Mouse (Mus musculus) embryo, embryonic 10 days (tissue): ENCODE results near the gene Fndc11.
"Not testable (repeated sequence)": the region's sequence is repeated elsewhere in the genome, so short reads cannot be mapped to it uniquely, and the experiment has no call there.

Experiments used
- DNase-seq: peaks from one replicate; pipeline ENCODE4 v3.0.0-alpha.2; 2015; ENCODE audit warnings: low spot score

The Fndc11 gene

DNA sequence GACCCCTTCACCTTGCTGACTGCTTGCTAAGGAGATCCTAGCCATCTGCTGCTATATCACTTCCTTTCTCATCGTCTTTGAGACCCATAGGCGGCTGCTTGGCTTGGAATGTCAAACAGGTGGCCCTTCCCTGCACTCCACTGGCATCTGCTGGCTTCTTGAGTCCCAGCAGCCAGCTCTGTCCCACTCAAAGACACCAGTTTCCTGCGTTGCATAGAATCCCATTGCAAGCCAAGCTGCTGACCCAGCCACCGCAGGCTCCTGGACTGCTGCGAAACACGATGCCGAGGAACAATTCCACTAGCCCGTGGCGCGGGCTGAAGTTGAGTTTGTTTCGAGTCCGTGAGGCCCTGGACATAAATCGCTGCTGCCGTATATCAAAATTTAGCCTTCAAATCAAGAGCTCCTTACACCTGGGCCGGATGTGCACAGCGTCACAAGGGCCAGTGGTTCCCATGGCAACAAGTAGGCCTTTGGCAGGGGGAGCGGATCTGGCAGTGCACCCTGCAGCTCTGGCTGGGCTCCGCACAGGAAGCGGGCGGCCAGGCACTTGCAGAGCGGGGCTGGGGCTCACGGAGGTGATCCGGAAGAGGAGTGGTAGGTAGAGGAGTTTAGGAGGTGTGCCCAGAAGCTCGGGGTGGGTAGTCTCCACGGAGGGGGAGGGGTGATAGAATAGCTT is at the start of gene Fndc11:
Gene Fndc11 (plus strand): TSS at position 476 of the 679 bp plus-strand sequence.
- DNase-seq, result peak; percentile 92

- DNase-seq, result no peak
Measured at GRCm38 (mm10) chr2:181174646-181175045, 45.2 kb upstream of the Fndc11 start.

DNA sequence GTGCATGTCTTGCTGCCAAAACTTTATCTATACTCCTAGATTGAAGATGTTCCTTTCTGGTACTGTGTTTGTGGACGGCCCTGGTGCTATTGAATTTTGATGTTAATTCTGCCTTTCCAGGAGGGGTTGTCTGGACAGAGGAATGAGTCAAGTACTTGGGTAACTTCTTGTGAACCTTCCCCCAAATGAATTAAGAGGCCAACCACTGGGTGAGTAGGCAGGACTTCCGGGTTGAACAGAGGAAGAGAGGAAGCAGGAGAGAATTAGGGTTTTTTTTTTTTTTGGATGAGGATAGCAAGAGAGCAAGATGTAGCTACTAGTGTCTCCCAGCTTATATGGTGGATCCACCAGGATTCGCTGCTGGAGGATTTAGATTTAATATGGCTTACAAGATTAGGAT is 41.8 kb upstream of the Fndc11 start:
- DNase-seq, result no peak

GRCm38 (mm10) chr2:181178471-181178870 is 41.3 kb upstream of the Fndc11 start:
- DNase-seq, result no peak

- no peak for DNase-seq
Measured at GRCm38 (mm10) chr2:181180898-181181297, 38.9 kb upstream of the Fndc11 start.

DNA sequence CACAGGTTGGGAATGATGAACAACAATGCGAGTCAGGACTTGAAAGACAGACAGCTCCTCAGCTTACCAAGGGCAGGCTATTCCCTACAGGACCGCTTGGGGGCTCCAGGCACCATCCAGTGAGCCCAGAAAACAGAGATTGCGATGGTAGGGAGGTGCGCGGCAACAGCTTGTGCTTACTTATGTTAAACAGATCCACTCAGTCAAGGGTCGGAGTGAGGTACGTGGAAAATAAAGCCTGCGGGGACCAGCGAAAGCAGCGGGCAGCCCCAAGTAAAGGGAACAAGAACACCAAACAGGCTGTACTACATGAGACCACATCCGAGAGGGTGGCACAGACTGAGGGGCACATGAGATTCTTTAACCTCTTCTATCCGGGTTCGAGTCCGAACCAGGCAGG is 33.2 kb upstream of the Fndc11 start:
- DNase-seq, result peak; percentile 95

- peak; percentile 94 for DNase-seq
Measured at GRCm38 (mm10) chr2:181187121-181188000, 32.5 kb upstream of the Fndc11 start, which contains the start of gene Ppdpf. Gene Ppdpf (plus strand): TSS chr2:181187247.

DNA sequence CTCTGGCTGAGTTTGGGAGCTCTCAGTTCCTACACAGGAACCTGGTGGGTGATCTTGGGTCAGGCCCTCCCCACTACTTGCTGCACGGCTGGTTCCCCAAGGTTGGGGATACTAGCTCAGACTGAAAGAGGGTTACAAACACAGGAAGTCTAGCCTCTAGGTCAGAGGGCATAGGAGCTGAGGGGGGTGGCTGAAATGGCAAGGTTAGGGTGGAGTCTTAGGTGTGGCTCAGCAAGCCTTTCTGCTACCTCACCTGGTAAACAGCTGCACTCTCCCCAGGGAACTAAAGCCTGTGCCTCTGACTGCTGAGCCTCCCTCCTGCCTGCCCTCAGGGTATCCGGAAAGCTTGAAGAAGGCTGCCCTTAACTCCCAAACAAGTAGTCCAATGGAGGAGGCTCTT is 31.1 kb upstream of the Fndc11 start:
- peak; percentile 13 for DNase-seq

GRCm38 (mm10) chr2:181189321-181189720 is 30.5 kb upstream of the Fndc11 start:
- no peak for DNase-seq

DNA sequence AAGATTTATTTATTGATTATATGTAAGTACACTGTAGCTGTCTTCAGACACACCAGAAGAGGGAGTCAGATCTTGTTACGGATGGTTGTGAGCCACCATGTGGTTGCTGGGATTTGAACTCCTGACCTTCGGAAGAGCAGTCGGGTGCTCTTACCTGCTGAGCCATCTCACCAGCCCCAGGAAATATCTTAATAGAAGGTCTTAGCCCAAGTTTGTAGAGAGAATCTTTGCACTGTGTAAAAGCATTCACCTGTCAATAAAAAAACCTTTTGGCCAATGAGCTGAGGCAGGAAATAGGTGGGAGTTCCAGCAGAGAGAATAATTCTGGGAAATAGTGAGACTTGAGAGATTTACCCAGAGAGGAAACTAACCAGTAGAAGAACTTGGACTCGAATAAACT is 28.4 kb upstream of the Fndc11 start:
- DNase-seq, result not testable (repeated sequence)

DNA sequence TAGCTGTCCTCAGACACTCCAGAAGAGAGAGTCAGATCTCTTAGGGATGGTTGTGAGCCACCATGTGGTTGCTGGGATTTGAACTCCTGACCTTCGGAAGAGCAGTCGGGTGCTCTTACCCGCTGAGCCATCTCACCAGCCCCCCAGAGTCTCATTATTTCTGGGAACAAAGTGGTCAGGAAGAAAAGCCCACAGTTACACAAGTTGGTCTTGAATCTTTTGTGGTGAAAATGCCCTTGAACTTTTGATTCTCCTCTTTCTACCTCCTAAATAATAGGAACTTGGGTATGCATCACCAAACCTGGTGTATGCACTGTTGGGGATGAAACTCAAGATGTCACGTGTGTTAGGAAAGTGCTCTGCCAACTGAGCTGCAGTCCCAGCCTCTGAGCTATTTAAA is 27.9 kb upstream of the Fndc11 start:
- no peak for DNase-seq

- no peak for DNase-seq
Measured at GRCm38 (mm10) chr2:181193044-181193443, 26.8 kb upstream of the Fndc11 start.

GRCm38 (mm10) chr2:181196628-181197300 is 23.0 kb upstream of the Fndc11 start:
- DNase-seq, result no peak

DNA sequence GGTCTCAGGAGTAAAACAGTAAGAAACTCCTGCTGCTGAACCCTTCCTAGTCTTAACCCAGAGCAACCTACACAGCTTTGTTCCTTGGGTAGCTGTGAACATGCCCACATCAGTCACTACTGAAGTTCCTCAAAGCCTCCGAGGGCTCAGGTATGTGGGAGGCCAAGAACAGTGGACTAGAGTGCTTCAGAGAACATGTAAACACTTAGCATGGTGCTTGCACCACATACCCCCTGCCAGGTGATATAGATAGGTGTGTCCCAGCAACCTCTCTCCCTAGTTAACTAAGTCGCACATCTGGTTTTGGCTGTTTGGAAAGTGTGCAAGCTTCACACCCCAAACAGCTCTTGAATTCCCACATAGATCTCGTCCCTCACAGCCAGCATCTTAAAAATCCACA is 18.2 kb upstream of the Fndc11 start:
- DNase-seq, result no peak

GRCm38 (mm10) chr2:181202422-181202821 is 17.4 kb upstream of the Fndc11 start, which contains the start of gene Ptk6:
Gene Ptk6 (minus strand): TSS chr2:181202789.
- no peak for DNase-seq

DNA sequence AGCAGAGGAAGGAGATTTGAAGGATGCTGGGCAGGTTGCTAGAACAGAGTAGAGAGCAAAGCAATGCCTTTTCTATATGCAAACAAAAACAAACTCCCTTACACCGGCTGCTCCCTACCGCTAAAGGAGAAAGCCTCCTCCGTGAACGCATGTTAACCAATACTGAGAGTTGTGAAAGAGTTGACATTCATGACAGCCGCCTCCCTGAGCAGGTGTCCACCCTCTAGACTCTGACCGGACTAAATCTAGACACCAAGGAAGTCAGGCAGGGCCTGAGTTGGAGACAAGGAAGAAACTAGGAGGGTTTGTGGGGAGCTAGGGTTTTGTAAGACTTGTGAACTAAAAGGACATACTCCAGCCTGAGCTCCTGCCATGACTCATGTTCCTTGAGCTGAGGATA is 16.9 kb upstream of the Fndc11 start:
- DNase-seq, result no peak

GRCm38 (mm10) chr2:181205678-181206077 is 14.1 kb upstream of the Fndc11 start:
- DNase-seq, result no peak

DNA sequence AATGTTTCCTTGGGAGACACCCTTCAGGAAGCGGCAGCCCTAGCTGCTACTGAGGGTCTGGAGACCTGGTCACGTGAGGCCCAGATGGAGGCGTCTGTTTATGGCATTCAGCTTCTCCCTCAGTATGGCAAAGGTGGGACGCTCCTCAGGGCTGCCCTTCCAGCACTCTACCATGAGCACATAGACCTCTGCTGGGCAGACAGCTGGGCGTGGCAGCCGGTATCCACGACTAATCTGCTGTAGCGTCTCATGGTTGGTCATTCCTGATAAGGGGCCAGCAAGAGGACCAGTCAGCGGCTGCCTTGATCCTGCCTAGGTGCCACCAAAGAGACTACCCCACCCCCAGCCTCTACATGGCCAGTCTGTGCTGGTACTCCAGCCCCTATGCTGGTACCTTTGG is 13.7 kb upstream of the Fndc11 start:
- no peak for DNase-seq

DNA sequence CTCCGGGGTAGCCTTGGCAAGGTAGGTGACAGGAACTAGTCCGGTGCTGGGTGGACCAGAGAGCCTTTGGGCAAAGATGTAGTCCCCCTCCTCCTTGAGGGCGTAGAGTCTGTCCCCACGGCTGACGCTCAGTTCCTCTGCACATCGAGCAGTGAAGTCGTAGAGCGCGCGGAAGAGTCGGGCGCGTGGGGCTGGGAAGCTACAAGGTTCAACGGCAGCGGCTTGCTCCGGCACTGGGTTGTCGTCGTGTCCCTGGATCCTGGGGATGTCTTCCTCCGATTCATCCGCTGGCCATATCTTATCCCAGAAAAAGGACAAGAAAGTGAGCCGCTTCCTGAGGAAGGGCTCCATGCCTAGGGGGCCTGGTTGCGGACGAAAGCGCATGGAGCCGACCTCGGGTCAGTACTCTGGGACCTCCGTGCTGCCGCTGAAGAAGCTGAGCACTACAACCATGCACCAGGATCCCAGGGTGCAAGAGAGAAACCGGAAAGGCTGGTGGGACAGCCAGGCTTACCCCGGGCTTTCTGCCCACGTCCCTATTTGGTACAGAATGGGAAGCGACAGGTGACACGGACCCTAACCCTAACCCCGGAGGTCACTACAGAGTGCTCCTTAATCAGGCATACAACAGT is 7.3 kb upstream of the Fndc11 start:
- DNase-seq, result peak; percentile 47

DNA sequence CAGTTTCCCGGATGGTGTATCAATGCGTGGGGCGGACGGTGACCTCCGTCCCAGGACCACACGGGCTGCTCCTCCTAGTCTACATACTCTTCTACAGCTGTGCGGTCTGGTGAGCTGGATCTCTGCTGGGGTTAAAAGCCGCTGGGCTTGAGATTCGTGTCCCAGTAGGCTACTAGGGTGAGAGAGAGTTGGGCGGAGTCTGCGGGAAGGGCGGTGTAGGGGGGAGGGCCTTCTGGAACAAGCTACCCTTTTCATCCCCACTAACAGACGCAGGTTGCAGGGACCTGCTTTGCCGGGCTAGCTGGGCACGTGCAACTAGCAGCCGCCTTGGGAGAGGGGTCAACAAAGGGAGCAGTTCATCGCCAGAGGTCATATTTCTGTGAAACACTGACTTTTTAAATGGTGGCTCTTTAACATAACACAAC is 6.8 kb upstream of the Fndc11 start, which contains the start of gene Srms:
Gene Srms (minus strand): TSS at position 165 of the 425 bp plus-strand sequence.
- peak; percentile 53 for DNase-seq

- no peak for DNase-seq
Measured at GRCm38 (mm10) chr2:181216037-181216436, 3.8 kb upstream of the Fndc11 start.

GRCm38 (mm10) chr2:181218881-181219485 is 830 bp upstream of the Fndc11 start:
- no peak for DNase-seq
